Mouse (Mus musculus) urinary bladder, adult 2 months (tissue): ENCODE results near the gene Mss51. TPM values are rescaled to one million over a fixed set of nuclear protein-coding genes. Genes with fewer than 3 reads are reported as not detected.
A peak's percentile ranks its signal among the peaks of the same experiment; 100 is the strongest.

Source experiments
- DNase-seq: peaks from one replicate; pipeline ENCODE4 v3.0.0; 2022; ENCODE audit warnings: low spot score
- polyA plus RNA-seq: library from polyadenylated mRNA; depleted of rRNA; stranded (reverse); fragments of >200 nt; gene quantifications from 2 replicates; pipeline ENCODE4 v1.2.3, GENCODE M21; 2012; rRNA removed

The Mss51 gene
- polyA plus RNA-seq, 1 experiment = 1.3 TPM

DNA sequence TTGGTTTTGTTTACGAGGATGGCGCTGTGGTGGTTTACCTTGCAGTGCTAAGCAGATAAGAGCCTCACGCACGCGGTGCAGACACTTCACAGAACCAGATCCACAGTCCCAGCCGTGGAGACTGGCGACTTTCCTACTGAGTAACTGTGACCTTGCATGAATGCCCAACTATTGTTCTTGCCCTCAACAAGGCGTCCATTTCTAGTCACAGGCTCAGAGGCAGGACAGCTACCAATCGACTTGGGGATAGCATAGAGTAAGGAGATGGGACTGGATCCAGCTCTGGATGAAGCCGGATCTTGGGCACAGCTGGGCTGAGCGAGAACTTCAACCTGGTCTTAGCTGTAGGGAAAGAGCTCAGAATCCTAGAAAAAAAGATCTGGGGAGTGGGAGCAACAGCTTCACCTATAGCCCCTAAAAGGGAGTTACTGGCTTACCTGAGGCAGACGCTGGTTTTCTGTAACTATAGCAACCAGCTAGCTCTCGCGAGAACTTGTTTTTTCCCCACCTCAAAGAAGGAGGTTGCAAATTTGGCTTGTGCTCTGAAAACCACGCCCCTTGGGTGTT is 44.9 kb downstream of the Mss51 start, which contains the start of gene Cfap70:
Cfap70 (minus strand) TSS at position 462 of the 567 bp plus-strand sequence.
- peak; percentile 22 for DNase-seq

DNA sequence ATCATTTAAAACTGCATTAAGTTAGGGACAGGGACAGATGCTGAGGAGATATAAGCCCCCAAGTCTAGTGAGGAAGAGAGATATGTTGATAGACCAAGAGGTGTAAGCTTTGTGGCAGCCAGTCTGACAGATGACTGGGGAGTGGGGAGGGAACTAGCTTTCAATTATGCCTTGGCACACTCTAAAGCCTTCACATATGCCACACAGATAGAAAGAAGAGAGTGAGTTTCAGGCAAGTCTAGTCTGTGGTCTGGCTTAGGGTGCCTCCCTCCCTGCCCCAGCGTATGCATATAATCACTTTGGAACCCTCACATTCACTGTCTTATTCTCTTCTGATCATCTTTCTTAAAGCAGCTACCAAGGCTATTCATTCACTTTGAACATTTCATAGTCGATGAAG is 45.4 kb downstream of the Mss51 start:
- DNase-seq = no peak

- DNase-seq = no peak
These were observed 49.5 kb downstream of the Mss51 start for GRCm38 (mm10) chr14:20447209-20447608.

DNA sequence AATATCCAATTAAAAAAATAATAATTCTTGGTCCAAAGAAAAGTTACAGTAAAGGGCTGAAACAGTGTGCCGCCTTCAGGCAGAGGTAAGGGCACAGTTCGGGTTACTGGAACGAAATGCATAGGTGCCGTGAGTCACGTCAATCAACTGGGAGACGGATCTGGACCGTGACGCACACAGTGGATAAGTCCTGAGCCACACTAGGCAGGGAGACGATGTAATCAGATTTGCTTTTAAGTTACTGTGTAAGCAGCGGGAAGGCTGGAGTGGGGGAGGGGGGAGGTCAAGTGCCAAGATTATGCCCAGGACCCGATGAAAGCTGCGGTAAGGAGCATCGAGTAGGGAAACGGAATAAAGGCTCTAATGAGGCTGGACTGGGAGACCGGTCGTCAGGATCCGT is 54.4 kb downstream of the Mss51 start:
- DNase-seq = no peak

DNA sequence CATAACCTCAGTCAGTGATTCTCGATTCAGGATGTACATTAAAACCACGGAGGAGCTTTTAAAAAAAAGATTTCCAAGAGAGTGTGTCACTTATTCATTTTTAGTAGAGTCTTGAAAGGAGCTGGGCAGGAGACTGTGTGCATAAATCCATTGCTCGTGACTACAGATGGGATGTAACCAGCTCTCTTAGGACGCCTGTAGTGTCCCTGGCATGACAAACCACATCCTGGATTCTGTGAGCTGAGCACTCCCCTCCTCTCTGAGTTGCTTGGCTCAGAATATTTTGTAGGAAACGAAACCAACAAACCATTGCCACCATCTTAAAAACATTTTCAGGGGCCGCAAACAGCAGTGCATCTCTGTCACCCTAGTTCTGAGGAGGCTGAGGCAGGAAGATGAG is 59.7 kb downstream of the Mss51 start:
- DNase-seq = no peak

Other genes with a start within 250 kb of the Mss51 start
- gene Kcnk16, start 227.7 kb downstream of the Mss51 start, polyA plus RNA-seq = 0.14 TPM in 1 of 2 replicates, not detected in the other
- 39.0 and 48.2 TPM in 2 replicates for gene Nudt13, start 202.2 kb downstream of the Mss51 start, polyA plus RNA-seq
- 24.8 and 25.6 TPM in 2 replicates for gene Ecd, start 148.8 kb downstream of the Mss51 start, polyA plus RNA-seq
- gene Fam149b, start 148.7 kb downstream of the Mss51 start, polyA plus RNA-seq = 41.3 and 43.4 TPM in 2 replicates
- 21.8 and 24.8 TPM in 2 replicates for gene Dnajc9, start 108.0 kb downstream of the Mss51 start, polyA plus RNA-seq
- gene Mrps16, start 103.3 kb downstream of the Mss51 start, polyA plus RNA-seq = 41.1 and 46.9 TPM in 2 replicates
- gene Cfap70, start 44.7 kb downstream of the Mss51 start, polyA plus RNA-seq = 0.21 and 0.40 TPM in 2 replicates
- 136 and 140 TPM in 2 replicates for gene Anxa7, start 16.8 kb downstream of the Mss51 start, polyA plus RNA-seq
- gene Ppp3cb, start 49.7 kb upstream of the Mss51 start, polyA plus RNA-seq = 53.9 and 62.1 TPM in 2 replicates
- 16.0 and 16.9 TPM in 2 replicates for gene Usp54, start 144.2 kb upstream of the Mss51 start, polyA plus RNA-seq
- gene Myoz1, start 159.6 kb upstream of the Mss51 start, polyA plus RNA-seq = 0.08 and 0.12 TPM in 2 replicates
- gene Synpo2l, start 171.5 kb upstream of the Mss51 start, polyA plus RNA-seq = 0.10 and 0.25 TPM in 2 replicates
- gene Sec24c, start 177.4 kb upstream of the Mss51 start, polyA plus RNA-seq = 87.1 and 90.1 TPM in 2 replicates
- 17.1 and 17.2 TPM in 2 replicates for gene Fut11, start 198.1 kb upstream of the Mss51 start, polyA plus RNA-seq
- 90.7 and 97.2 TPM in 2 replicates for gene Chchd1, start 206.1 kb upstream of the Mss51 start, polyA plus RNA-seq
- gene Zswim8, start 210.7 kb upstream of the Mss51 start, polyA plus RNA-seq = 120 and 121 TPM in 2 replicates
- 33.1 and 36.6 TPM in 2 replicates for gene Ndst2, start 237.7 kb upstream of the Mss51 start, polyA plus RNA-seq